Mouse (Mus musculus) naive thymus-derived CD4-positive, alpha-beta T cell, adult 2 months (primary cell): Measurements from ENCODE around the gene Pnp2.
A peak's percentile ranks its signal among the peaks of the same experiment; 100 is the strongest.
"Not testable (repeated sequence)": the region's sequence is repeated elsewhere in the genome, so short reads cannot be mapped to it uniquely, and the experiment has no call there.

Experiments
- DNase-seq: peaks from one replicate; pipeline ENCODE4 v3.0.0-alpha.2; 2011; ENCODE audit warnings: low read depth

Gene Pnp2

DNA sequence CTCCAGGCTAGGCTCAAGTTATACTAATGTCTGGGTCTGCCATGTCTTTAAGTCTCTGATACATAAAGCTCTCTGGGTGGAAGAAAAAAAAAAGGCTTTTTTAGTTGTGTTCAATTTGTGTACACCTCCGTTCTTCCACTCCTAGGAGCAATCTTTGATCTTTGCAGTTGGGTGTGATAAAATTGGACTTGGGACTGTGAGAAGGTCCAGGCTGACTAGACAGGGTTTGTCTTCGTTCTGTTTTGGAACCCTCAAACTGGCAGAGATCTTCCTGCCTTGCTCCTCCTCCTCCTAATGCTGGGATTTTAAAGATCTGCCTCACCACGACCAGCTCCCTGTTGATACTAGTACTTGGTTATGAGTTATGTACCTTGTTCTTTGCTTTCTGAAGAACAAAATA, 1.4 kb downstream of the Pnp2 start:
- DNase-seq: not testable (repeated sequence)

GRCm38 (mm10) chr14:50958289-50958995, 2.6 kb downstream of the Pnp2 start:
- DNase-seq: not testable (repeated sequence)

DNA sequence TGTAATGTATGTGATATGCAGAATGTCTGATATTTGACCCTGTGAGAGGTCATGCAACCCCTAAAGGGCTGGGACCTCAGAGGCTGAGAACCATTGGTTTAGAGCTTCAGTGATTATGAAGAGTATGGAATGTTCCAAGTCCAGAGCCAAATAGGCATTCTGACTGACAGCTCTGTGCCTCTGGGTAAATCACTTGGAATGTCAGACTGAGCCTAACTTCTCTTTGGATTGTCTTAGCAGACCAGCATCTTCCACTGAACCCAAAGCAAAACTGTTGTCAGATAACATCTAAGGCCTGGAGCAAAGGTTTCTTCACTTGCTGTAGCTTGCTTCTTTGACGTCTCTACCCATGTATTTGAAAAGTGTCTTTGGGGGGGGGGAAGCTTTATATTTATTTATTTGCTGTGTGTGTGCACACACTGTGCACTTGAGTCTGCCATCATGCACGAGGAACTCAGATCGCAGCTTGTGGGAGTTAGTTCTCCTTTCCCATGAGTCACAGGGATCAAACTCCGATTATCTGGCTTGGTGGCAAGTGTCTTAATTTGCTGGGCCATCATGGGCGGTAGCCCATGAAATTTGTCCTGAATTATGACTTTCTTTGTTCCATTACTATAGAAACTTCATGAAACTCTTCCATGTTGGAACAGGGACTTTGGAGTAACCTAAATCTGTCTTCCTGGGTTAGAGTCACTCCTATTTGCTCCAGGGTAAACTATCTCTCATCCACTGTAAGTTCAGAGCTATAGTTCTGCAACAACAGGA, 12.6 kb downstream of the Pnp2 start:
- no peak for DNase-seq

DNA sequence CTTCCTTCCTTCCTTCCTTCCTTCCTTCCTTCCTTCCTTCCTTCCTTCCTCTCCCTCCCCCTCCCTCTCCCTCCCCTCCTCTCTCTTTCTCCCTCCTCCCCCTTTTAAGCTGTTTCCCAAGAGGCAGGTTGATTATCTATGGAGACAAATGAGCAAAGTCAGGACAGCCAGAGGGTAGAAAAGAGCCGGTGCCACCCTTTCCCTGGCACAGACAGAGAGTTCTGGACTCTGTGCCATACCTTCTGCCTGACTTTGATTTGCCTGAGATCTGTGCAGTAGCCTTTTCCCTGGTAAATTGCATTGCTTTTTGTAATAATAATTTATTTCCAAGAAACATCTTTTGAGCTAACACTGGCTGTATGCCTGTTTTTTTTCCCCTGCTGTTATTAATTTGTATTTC, 13.2 kb downstream of the Pnp2 start:
- DNase-seq: no peak

GRCm38 (mm10) chr14:50969558-50970544, 14.1 kb downstream of the Pnp2 start:
- DNase-seq: peak; percentile 23

GRCm38 (mm10) chr14:50970822-50971221, 15.0 kb downstream of the Pnp2 start:
- peak; percentile 32 for DNase-seq

- DNase-seq: not testable (repeated sequence)
Measured at GRCm38 (mm10) chr14:50973054-50973453, 17.3 kb downstream of the Pnp2 start.

DNA sequence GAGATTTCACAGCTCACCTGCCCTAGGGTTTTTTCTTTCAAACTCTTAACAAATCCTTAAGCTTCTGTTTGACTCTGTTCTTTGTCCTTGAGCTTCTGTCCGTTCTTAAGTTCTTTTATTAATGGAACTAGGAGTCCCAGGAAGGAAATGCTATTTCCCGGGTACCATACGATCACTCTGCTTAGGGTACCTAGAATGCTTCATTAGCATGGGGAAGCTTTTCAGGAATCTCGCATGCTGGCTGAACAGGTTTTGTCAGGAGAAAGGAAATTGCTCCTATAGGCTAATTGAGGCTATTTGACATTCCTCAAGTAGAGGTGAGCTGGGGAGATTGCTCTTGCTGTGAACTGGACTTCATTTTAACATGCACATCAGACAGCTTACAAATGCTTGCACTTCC, 17.9 kb downstream of the Pnp2 start:
- DNase-seq: no peak

- DNase-seq: no peak
Measured at GRCm38 (mm10) chr14:50975001-50975400, 19.2 kb downstream of the Pnp2 start.

DNA sequence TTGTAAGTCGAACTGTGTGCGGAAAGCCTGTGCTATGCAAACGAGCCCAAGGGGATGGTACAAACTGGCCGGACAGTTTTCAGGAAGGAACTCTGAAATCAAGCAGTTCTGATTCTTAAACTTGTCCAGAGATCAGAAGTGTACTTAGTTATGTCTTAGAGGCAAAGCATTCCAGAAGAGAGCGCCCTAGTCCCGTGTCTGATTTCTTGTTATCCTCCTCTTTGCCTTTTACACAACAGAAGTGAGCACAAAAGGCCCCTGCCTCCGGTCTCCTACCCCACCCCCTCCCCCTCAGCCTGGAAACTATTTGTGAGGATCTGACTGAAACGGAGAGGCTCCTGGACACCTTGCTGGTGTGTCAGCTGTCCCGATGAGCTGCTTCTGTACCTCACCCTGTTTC, 20.9 kb downstream of the Pnp2 start:
- no peak for DNase-seq

- not testable (repeated sequence) for DNase-seq
Measured at GRCm38 (mm10) chr14:50978451-50978850, 22.7 kb downstream of the Pnp2 start.

GRCm38 (mm10) chr14:50979631-50980030, 23.8 kb downstream of the Pnp2 start:
- DNase-seq: no peak

DNA sequence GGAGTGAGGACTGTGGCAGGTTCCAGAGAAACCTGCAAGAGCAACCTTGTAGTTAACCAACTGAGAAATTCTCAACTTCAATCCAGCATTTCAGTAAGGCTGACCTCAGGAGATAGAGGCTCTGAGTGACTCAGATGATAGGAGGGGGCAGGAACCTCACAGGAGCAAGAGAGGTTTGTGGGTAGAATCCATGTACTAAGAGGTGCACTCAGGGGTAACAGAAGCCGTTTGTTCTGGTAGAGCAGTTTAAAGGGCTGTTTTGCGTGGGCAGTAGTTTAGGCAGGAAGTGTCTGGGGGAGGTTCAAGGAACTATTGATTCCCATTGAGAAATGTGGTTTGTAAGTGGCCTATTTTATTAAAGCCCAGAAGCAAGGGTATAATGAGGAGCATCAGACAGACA, 25.4 kb downstream of the Pnp2 start:
- peak; percentile 55 for DNase-seq

GRCm38 (mm10) chr14:50981837-50982236, 26.0 kb downstream of the Pnp2 start:
- DNase-seq: no peak

- DNase-seq: no peak
Measured at GRCm38 (mm10) chr14:50987668-50988067, 31.9 kb downstream of the Pnp2 start.

DNA sequence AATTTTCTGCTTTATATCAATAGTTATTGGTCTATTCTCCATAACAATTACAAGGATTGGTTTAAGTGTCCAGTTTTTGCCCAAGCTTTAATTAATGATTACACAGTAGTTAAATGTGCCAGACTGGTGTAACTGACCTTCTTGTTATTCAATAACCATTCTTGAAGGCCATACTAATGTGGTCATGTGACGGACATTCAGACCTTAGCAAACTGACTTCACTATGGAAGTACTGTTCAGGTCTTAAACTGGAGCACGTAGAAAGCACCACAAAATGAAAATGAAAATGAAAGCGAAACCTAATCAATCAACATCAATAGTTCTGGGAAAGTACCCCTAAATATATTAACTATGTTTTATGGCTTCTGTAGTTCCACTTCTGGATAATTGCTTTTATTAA, 35.2 kb downstream of the Pnp2 start:
- peak; percentile 57 for DNase-seq

GRCm38 (mm10) chr14:50997088-50997487, 41.3 kb downstream of the Pnp2 start:
- DNase-seq: peak; percentile 22

- DNase-seq: peak; percentile 36
Measured at GRCm38 (mm10) chr14:50997999-50998666, 42.3 kb downstream of the Pnp2 start.

- no peak for DNase-seq
Measured at GRCm38 (mm10) chr14:51007152-51007801, 51.5 kb downstream of the Pnp2 start, which contains the start of gene Rnase10. Rnase10 (plus strand) TSS chr14:51007751.

DNA sequence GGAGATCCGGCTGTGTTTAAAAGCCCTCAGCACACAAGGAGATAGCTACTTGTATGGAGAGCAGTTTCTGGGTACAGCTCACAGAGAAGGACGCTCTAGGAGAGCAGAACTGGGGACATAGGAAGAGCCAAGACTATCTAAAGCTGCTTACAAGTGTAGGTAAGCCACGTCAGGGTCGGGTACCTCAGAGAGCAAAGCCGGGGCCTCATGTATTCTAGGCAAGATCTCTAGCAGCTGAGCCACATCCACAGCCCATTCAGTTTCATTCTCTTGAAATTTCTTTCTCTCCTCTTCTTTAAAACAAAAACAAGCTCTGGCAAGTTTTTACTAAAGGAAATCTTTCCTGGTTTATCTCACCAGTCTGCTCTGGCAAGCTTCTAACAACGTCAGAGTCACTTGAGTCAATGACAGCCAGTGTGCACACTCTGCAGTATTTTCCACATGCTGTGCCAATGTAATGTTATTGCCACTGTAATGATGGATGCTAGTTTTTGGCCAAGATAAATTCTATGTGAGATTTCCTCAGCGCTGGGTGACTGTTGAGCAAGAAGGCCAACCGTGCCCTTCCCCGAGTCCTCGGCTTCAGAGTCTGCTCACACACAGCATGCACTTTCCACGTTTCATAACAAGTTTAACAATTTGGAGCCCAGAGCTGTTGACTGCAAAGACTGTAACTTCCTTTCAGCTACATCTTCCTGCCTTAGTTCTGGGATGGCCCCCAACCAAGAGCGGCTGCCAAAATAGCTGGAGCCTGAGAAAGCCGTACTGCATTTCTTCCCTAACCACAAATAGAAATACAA, 52.3 kb downstream of the Pnp2 start:
- DNase-seq: no peak
